Mouse (Mus musculus) thymus, postnatal 25 days (tissue): ENCODE measurements around the gene Tigd3.
A peak's percentile ranks its signal among the peaks of the same experiment; 100 is the strongest.

ENCODE experiments used
- DNase-seq: peaks from one replicate; pipeline ENCODE4 v3.0.0; 2022

Tigd3 gene

GRCm38 (mm10) chr19:5845319-5846135, 48.4 kb downstream of the Tigd3 start:
- DNase-seq, result peak; percentile 95

- DNase-seq, result peak; percentile 69
These were observed 49.1 kb downstream of the Tigd3 start for GRCm38 (mm10) chr19:5844831-5845318.

GRCm38 (mm10) chr19:5843781-5844691, 49.9 kb downstream of the Tigd3 start:
- peak; percentile 54 for DNase-seq

GRCm38 (mm10) chr19:5842785-5843730, 50.9 kb downstream of the Tigd3 start:
- peak; percentile 44 for DNase-seq

GRCm38 (mm10) chr19:5841999-5842784, 51.8 kb downstream of the Tigd3 start:
- no peak for DNase-seq

- no peak for DNase-seq
These were observed 52.5 kb downstream of the Tigd3 start for GRCm38 (mm10) chr19:5841389-5841946.
